Mouse (Mus musculus) adrenal gland, adult 10 weeks (tissue): ENCODE measurements around the gene Vps50. TPM values are rescaled to one million over a fixed set of nuclear protein-coding genes. Genes with fewer than 3 reads are reported as not detected.

Experiments used
- polyA plus RNA-seq: library from polyadenylated mRNA; stranded (reverse); fragments of 350-450 nt; fragmentation: Illumina TruSeq; extraction: RNeasy Lipid Tissue Mini Kit (QIAGEN cat#74804); gene quantifications from one replicate; pipeline ENCODE4 v1.2.3, GENCODE M21; 2014; ENCODE audit warnings: low read depth, low replicate concordance

Vps50 gene
- polyA plus RNA-seq: 92.5 TPM

DNA sequence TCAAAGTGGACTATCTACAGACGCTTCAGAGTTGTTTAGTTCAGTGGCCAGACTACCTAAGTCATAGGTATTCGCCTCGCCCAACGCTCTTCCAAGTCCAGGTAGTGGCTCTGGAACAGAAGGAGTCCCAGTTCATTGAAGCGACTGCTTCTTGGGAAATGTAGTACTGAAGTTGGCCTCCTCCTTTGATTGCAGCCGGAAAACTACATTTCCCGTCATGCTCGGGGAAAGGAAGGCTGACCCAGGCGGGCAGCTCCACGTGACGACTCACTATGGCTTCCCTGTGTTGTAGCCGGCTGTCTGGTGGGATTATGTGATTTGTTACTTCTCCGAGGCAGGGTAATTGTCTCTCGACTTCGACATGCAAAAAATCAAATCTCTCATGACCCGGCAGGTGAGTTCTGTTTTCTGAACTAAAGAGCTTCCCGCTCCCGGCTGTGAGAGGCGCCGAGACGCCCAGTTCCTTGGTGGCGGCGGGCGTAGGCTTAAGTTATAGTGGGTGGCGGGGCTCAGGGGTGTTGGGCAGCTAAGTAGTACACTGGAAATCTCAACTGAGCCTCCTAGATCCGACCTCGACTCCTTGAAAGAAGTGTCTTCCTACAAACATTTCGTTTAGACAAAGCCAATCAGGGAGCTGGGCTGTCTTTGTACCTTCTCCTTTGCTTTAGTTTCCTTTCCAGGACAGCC, at the start of gene Vps50, which contains the start of gene Hepacam2:
TSS of gene Vps50 (plus strand) at position 221 of the 687 bp plus-strand sequence.
TSS of gene Hepacam2 (minus strand) at position 137 of the 687 bp plus-strand sequence.

Other genes starting within 250 kb of the Vps50 start
- gene Samd9l, start 98.8 kb upstream of the Vps50 start, polyA plus RNA-seq: 52.5 TPM
- gene Hepacam2, start 84 bp upstream of the Vps50 start, polyA plus RNA-seq: 0.87 TPM